Mouse (Mus musculus): ENCODE results near the gene Fgfr2.

Gene Fgfr2

GRCm38 (mm10) chr7:132339041-132339839, 783.9 kb downstream of the Fgfr2 start:
- no peak for DNase-seq (ENCODE audit: low read depth, low spot score)

- DNase-seq (ENCODE audit: low read depth, low spot score), result no peak
Observed at GRCm38 (mm10) chr7:132338350-132338749, 784.8 kb downstream of the Fgfr2 start.

GRCm38 (mm10) chr7:132337268-132337917, 785.8 kb downstream of the Fgfr2 start:
- DNase-seq (ENCODE audit: low read depth, low spot score), result no peak

GRCm38 (mm10) chr7:132336781-132337180, 786.4 kb downstream of the Fgfr2 start:
- no peak for DNase-seq (ENCODE audit: low read depth, low spot score)

- DNase-seq (ENCODE audit: low read depth, low spot score), result no peak
Observed at GRCm38 (mm10) chr7:132335367-132335766, 787.8 kb downstream of the Fgfr2 start.

- DNase-seq (ENCODE audit: low read depth, low spot score), result no peak
Observed at GRCm38 (mm10) chr7:132333078-132333477, 790.1 kb downstream of the Fgfr2 start.

GRCm38 (mm10) chr7:132332176-132332575, 791.0 kb downstream of the Fgfr2 start:
- DNase-seq (ENCODE audit: low read depth, low spot score), result no peak

- no peak for DNase-seq (ENCODE audit: low read depth, low spot score)
Observed at GRCm38 (mm10) chr7:132330179-132330578, 793.0 kb downstream of the Fgfr2 start.

GRCm38 (mm10) chr7:132328648-132329047, 794.5 kb downstream of the Fgfr2 start:
- DNase-seq (ENCODE audit: low read depth, low spot score), result no peak

GRCm38 (mm10) chr7:132325549-132326331, 797.4 kb downstream of the Fgfr2 start:
- DNase-seq (ENCODE audit: low read depth, low spot score), result no peak

- no peak for DNase-seq (ENCODE audit: low read depth, low spot score)
Observed at GRCm38 (mm10) chr7:132323430-132323829, 799.7 kb downstream of the Fgfr2 start.

- no peak for DNase-seq (ENCODE audit: low read depth, low spot score)
Observed at GRCm38 (mm10) chr7:132321392-132321958, 801.7 kb downstream of the Fgfr2 start.

GRCm38 (mm10) chr7:132317036-132317541, 806.1 kb downstream of the Fgfr2 start, which contains the start of gene Chst15:
Chst15 (minus strand) TSS chr7:132317228.
- peak; percentile 90 for DNase-seq (ENCODE audit: low read depth, low spot score)

GRCm38 (mm10) chr7:132316101-132317035, 806.8 kb downstream of the Fgfr2 start:
- peak; percentile 30 for DNase-seq (ENCODE audit: low read depth, low spot score)

GRCm38 (mm10) chr7:132315149-132316091, 807.7 kb downstream of the Fgfr2 start:
- DNase-seq (ENCODE audit: low read depth, low spot score), result peak; percentile 65

GRCm38 (mm10) chr7:132312396-132312795, 810.8 kb downstream of the Fgfr2 start:
- peak; percentile 8 for DNase-seq (ENCODE audit: low read depth, low spot score)

GRCm38 (mm10) chr7:132308537-132309191, 814.5 kb downstream of the Fgfr2 start:
- DNase-seq (ENCODE audit: low read depth, low spot score), result no peak

GRCm38 (mm10) chr7:132307722-132308271, 815.4 kb downstream of the Fgfr2 start:
- no peak for DNase-seq (ENCODE audit: low read depth, low spot score)

All from ES-CJ7 (cell line).